Mouse (Mus musculus): ENCODE measurements at regions not wholly inside any gene's neighbourhood (a gene's known extent, or its start where the extent isn't known, plus 50 kb on each side); places are given as distances from the start of the nearest gene placed in this dataset.

DNA sequence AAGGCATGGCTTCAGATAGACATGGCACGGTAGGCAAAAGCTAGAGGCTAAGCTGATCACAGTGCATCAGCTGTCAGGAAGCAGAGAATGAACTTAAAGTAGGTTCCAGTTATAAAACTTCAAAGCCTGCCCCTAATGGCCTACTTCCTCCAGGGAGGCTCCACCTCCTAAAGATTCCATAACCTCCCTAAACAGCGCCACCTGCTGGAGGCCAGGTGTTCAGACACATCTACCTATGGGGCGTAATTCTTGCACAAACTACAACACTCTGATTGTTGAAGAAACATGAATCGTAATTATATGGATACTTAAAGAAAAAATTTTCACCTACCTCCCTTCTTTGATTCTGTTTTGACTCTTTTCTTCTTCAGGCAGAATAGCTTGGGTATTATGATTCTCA, 277.0 kb upstream of the Tmem132c start:
- Histone ChIP-seq H3K9ac (no peak overlapping the region), H3K4me3 (no peak overlapping the region), H3K4me1 (replicated peaks) (no peaks in the 10 kb centered on the region), H3K4me2 (no peak overlapping the region), H3K27me3 (no peaks in the 10 kb centered on the region), H3K27ac (replicated peaks) (no peak overlapping the region), H3K36me3 (no peaks in the 10 kb centered on the region), H3K9me3 (no peaks in the 10 kb centered on the region)
- 90% methylated on average over 4 of the region's 4 CpGs for WGBS
- no peak for ATAC-seq (ENCODE audit: low read depth)

DNA sequence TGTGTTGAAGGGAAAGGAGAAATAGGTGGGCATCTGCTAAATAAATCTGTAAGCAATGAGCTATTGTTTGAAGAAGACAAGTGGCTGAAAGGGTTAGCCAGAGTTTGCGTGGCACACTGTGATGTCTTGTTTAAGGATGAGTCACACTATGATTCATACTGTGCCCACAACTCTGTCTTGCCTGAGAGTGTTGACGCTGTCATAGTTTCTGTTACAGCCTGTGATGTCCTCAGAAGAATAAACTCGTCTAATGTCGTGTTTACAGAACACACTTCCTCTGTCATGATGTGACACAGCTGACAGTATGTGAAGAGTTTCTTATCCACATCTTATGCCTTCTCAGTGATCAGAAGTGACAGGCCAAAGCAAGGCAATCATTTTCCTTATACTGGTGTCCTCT, 274.5 kb upstream of the Tmem132c start:
- 87% methylated on average over 4 of the region's 4 CpGs for WGBS

DNA sequence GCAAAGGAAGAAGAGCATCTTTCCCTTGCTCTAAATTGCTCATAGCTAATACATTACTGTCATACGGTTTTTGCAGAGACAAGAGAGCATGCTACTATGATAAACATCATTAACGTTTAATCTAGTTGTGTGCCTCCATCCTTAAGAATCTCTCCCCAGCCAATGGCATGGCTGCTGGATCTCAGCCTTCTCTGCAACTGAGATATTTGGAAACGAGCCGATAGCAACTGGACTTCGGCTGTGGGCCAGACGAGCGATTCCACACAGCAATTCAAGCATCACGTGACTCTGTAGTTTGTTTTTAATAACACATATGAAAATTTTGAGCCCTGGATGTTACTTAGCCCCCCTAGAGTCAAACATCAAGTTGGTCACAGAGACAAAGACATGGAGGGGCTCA, 272.2 kb upstream of the Tmem132c start:
- H3K27me3 ChIP-seq: no peaks in the 10 kb centered on the region
- H3K9ac ChIP-seq: no peak overlapping the region
- no peaks in the 10 kb centered on the region for H3K9me3 ChIP-seq
- no peak overlapping the region for H3K27ac ChIP-seq (replicated peaks)
- H3K4me3 ChIP-seq: no peak overlapping the region
- H3K36me3 ChIP-seq: no peaks in the 10 kb centered on the region
- 90% methylated on average over 8 of the region's 8 CpGs for WGBS
- H3K4me1 ChIP-seq (replicated peaks): no peaks in the 10 kb centered on the region
- no peak overlapping the region for H3K4me2 ChIP-seq
- no peak for ATAC-seq (ENCODE audit: low read depth)

More for the DNA sequence above, 274.5 kb upstream of the Tmem132c start:
- H3K9me3 ChIP-seq: no peaks in the 10 kb centered on the region
- no peaks in the 10 kb centered on the region for H3K27me3 ChIP-seq
- ATAC-seq (ENCODE audit: low read depth): no peak
- H3K36me3 ChIP-seq: no peaks in the 10 kb centered on the region
- no peaks in the 10 kb centered on the region for H3K4me1 ChIP-seq (replicated peaks)
- H3K4me3 ChIP-seq: no peak overlapping the region
- H3K27ac ChIP-seq (replicated peaks): no peak overlapping the region
- H3K9ac ChIP-seq: no peak overlapping the region
- H3K4me2 ChIP-seq: no peak overlapping the region

DNA sequence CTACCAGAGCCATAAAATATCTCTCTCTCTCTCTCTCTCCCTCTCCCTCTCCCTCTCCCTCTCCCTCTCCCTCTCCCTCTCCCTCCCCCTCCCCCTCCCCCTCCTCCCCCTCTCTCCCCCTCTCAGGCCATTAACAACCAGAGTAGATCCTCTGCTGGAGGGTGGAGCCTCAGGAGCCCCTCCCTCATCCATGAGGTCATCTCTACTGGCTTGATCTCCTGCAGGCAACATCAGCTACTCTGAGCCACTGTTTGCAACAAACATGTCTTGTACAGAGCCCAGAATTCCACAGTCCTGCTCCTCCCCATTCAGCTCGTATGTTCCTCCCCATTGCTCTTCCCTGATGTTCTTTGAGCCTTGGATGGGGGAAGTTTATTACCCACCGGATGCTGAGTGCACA, 270.3 kb upstream of the Tmem132c start:
- H3K4me2 ChIP-seq: no peak overlapping the region
- no peaks in the 10 kb centered on the region for H3K4me1 ChIP-seq (replicated peaks)
- H3K9ac ChIP-seq: no peak overlapping the region
- no peaks in the 10 kb centered on the region for H3K36me3 ChIP-seq
- H3K4me3 ChIP-seq: no peak overlapping the region
- no peak for ATAC-seq (ENCODE audit: low read depth)
- 43% methylated on average over 2 of the region's 2 CpGs for WGBS
- H3K9me3 ChIP-seq: no peaks in the 10 kb centered on the region
- H3K27me3 ChIP-seq: no peaks in the 10 kb centered on the region
- H3K27ac ChIP-seq (replicated peaks): no peak overlapping the region

DNA sequence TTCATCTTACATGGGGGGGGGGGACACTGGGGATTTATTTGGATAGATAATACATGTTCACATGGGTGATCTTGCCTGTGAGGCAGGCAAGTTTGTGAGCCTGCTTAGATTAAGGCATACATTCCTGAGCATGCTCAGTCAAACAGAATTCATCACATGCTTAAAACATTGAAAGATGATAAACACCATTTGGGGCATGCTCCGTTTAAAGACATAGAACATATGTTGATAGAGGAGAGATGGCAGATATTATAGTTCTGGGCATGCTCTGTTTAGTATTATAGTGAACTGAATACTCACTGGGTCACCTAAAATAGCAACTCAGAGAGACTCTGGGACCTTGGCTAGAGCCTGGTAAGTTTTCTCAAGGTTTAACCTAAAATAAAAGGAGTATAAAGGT, 269.6 kb upstream of the Tmem132c start:
- Histone ChIP-seq H3K4me2 (no peak overlapping the region), H3K4me1 (replicated peaks) (no peaks in the 10 kb centered on the region), H3K27me3 (no peaks in the 10 kb centered on the region), H3K27ac (replicated peaks) (no peak overlapping the region), H3K36me3 (no peaks in the 10 kb centered on the region), H3K9me3 (no peaks in the 10 kb centered on the region), H3K4me3 (no peak overlapping the region), H3K9ac (no peak overlapping the region)
- no peak for ATAC-seq (ENCODE audit: low read depth)
- 90% methylated on average over 1 of the region's 1 CpGs for WGBS

DNA sequence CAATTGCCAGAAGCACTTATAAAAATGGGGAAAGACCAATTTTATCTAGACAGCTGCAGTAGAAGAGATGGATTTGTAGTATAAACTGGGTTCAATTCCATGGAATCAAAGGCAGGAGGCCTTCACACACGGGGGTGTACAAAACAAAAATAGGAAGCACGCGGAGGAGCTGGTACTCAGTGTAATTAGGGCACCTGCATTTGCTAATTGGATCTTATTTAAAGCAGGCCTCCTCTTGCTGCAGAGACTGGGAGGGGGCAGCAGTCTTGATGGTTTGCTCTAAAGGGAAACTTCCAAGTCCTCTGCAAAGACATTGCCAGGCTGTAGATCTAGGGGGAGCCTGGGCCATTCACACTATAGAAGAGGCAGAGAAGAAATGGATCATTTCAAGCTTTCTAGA, 268.2 kb upstream of the Tmem132c start:
- WGBS: 29% methylated on average over 3 of the region's 3 CpGs
- Histone ChIP-seq H3K9me3 (no peaks in the 10 kb centered on the region; the same call in 1 of the 2 replicates), H3K9ac (no peak overlapping the region)

DNA sequence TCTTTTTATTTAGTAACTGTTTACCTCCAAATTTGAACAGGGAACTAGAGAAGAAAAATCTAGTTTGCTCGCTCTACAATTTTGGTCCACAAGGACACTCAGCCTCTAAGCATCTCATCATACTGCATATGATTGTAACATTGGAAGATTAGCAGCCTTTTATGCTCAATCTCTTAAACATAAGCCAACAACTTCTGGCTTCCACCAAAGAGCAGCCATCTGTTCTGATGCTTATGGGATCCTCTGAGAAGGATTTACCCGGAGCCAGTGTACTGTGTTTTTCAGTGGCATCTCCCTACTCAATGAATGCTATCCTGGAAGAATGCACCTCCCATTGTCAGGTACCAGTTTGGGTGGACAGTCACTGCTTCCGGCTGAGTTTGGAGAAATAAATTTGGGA, 267.0 kb upstream of the Tmem132c start:
- no peaks in the 10 kb centered on the region; the same call in 1 of the 2 replicates for H3K9me3 ChIP-seq
- no peaks in the 10 kb centered on the region for H3K4me1 ChIP-seq (replicated peaks)
- no peak overlapping the region for H3K9ac ChIP-seq
- no peaks in the 10 kb centered on the region for H3K27me3 ChIP-seq
- H3K4me2 ChIP-seq: no peak overlapping the region
- 92% methylated on average over 3 of the region's 3 CpGs for WGBS
- no peaks in the 10 kb centered on the region for H3K36me3 ChIP-seq
- no peak overlapping the region for H3K4me3 ChIP-seq
- ATAC-seq (ENCODE audit: low read depth): no peak
- no peak overlapping the region for H3K27ac ChIP-seq (replicated peaks)

More for the DNA sequence above, 268.2 kb upstream of the Tmem132c start:
- Histone ChIP-seq H3K4me1 (replicated peaks) (no peaks in the 10 kb centered on the region), H3K4me2 (no peak overlapping the region), H3K4me3 (no peak overlapping the region), H3K27ac (replicated peaks) (no peak overlapping the region), H3K27me3 (no peaks in the 10 kb centered on the region), H3K36me3 (no peaks in the 10 kb centered on the region)
- ATAC-seq (ENCODE audit: low read depth): no peak

DNA sequence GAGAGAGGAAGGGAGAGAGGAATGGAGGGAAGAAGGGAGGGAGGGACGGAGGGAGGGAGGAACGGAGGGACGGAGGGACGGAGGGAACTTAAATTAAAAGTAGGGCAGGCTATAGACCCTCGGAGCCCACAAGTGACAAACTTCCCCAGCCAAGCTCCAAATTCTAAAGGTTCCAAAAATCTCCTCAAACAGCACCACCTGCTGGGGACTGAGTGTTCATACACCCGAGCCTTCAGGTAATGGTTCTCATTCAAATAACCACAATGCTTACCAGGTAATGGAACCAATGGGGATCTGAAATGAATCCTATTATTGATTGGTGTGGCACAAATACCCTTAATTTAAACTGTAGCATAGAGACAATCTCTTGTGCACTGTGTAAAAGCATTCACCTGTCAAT, 246.0 kb upstream of the Tmem132c start:
- Histone ChIP-seq H3K9ac (no peak overlapping the region), H3K4me1 (replicated peaks) (no peaks in the 10 kb centered on the region), H3K4me2 (no peak overlapping the region), H3K9me3 (no peaks in the 10 kb centered on the region), H3K27ac (replicated peaks) (no peak overlapping the region), H3K36me3 (no peaks in the 10 kb centered on the region), H3K4me3 (no peak overlapping the region), H3K27me3 (no peaks in the 10 kb centered on the region)
- 58% methylated on average over 6 of the region's 6 CpGs for WGBS
- ATAC-seq (ENCODE audit: low read depth): no peak

DNA sequence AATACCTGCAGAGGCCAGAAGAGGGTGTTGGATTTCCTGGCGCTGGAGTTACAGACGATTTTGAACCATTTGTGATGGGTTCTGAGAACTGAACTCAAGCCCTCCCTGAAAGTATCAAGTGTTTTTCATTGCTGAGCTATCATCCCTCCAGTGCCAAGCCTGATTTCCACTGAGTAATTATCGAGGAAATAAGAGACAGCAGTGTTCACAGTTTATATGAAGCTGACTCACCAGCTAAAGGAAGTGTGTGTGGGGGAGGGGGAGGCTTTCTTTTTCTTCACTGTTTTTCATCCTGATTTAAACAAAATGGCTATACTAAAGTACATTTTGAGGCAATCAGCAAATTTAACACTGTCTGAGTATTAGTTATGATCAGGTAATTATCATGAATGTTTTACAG, 227.4 kb upstream of the Tmem132c start:
- no peak overlapping the region for H3K27ac ChIP-seq (replicated peaks)
- no peak overlapping the region for H3K9ac ChIP-seq
- no peak overlapping the region for H3K4me2 ChIP-seq
- H3K4me1 ChIP-seq (replicated peaks): 0 out of 2 replicates have a peak, but pooled peaks cover 5% of the 10 kb centered on the region
- H3K27me3 ChIP-seq: no peaks in the 10 kb centered on the region
- H3K9me3 ChIP-seq: peaks cover 3% of the 10 kb centered on the region; the same call in 1 of the 2 replicates
- 81% methylated on average over 3 of the region's 3 CpGs for WGBS
- no peak for ATAC-seq (ENCODE audit: low read depth)
- no peaks in the 10 kb centered on the region for H3K36me3 ChIP-seq
- H3K4me3 ChIP-seq: no peak overlapping the region

DNA sequence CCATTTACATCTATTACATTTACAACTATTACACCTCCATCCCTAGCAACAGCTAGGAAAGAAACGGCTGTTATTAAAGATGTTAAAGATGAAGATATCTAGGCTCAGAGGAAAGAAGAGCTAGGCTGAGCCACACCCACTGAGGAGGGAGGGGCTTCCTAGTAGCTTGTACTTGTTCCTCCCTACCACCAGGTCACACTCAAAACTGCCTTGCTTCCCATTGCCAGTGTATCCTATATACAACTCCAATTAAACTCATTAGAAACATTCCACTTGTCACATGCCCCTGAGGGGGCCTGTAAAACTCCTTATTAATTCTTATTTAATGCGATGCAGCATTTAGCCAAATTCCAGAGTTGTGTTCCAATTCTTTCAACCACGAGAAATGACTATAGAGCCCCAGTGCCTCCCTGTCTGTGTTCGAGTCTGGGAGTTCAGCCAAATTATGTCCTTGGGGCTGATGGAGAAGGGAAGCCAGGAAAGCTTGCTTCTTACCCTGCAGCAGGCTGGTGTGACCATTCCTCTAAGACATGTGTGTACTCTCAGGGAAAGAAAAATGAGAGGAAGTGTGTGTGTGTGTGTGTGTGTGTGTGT, 225.0 kb upstream of the Tmem132c start:
- Histone ChIP-seq H3K4me3 (no peak overlapping the region), H3K4me1 (replicated peaks) (0 out of 2 replicates have a peak, but pooled peaks cover 5% of the 10 kb centered on the region), H3K9me3 (peaks cover 6% of the 10 kb centered on the region; the same call in 1 of the 2 replicates), H3K27ac (replicated peaks) (no peak overlapping the region), H3K27me3 (no peaks in the 10 kb centered on the region), H3K36me3 (no peaks in the 10 kb centered on the region), H3K9ac (no peak overlapping the region), H3K4me2 (no peak overlapping the region)
- ATAC-seq (ENCODE audit: low read depth): no peak
- 56% methylated on average over 4 of the region's 4 CpGs for WGBS

DNA sequence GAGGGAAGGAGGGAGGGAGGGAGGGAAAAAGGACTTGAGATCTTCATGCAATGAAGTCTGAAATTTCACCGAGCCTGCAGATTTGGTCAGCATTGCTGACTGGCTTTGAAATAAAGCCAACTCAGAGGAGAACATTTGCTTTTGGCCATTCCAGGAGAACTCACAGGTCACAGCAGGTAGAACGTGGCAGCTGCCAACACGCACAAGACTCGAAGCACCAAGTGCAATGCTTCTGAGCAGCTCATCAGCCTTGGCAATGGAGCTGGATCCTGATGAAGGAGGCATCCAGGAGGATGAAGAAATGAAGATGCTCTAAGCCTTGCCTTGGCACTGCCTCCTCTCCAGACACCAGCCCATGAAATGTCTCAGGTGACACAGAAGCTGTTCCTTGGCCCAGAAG, 223.6 kb upstream of the Tmem132c start:
- ATAC-seq (ENCODE audit: low read depth): no peak
- peaks cover 6% of the 10 kb centered on the region; the same call in 1 of the 2 replicates for H3K9me3 ChIP-seq
- 0 out of 2 replicates have a peak, but pooled peaks cover 5% of the 10 kb centered on the region for H3K4me1 ChIP-seq (replicated peaks)
- no peaks in the 10 kb centered on the region for H3K36me3 ChIP-seq
- no peaks in the 10 kb centered on the region for H3K27me3 ChIP-seq
- no peak overlapping the region for H3K4me2 ChIP-seq
- no peak overlapping the region for H3K4me3 ChIP-seq
- H3K27ac ChIP-seq (replicated peaks): no peak overlapping the region
- no peak overlapping the region for H3K9ac ChIP-seq
- WGBS: 88% methylated on average over 4 of the region's 4 CpGs

DNA sequence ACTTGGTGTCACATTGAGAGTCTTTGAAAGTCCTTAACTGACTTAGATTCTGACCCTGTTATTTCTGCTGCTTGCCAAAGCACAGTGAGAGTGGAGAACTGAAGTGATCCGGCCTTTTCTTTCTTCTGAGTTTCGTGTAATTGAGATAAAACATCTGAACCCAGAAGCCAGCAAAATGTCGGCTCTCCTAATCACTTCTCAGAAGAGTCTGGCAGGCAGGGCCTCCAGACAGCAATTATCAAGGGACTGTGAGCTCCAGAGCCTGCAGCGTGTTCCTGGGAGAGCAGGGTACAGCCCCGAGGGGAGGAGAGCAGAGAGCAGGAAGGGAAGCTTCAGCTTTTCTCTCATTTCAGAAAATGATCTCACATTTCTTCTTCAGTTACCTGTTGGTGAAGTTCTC, 205.1 kb upstream of the Tmem132c start:
- Histone ChIP-seq H3K9me3 (no peaks in the 10 kb centered on the region), H3K27ac (replicated peaks) (no peak overlapping the region), H3K4me1 (replicated peaks) (no peaks in the 10 kb centered on the region), H3K27me3 (no peaks in the 10 kb centered on the region), H3K4me2 (no peak overlapping the region), H3K9ac (no peak overlapping the region), H3K4me3 (no peak overlapping the region), H3K36me3 (no peaks in the 10 kb centered on the region)
- 62% methylated on average over 5 of the region's 5 CpGs for WGBS
- ATAC-seq (ENCODE audit: low read depth): no peak

DNA sequence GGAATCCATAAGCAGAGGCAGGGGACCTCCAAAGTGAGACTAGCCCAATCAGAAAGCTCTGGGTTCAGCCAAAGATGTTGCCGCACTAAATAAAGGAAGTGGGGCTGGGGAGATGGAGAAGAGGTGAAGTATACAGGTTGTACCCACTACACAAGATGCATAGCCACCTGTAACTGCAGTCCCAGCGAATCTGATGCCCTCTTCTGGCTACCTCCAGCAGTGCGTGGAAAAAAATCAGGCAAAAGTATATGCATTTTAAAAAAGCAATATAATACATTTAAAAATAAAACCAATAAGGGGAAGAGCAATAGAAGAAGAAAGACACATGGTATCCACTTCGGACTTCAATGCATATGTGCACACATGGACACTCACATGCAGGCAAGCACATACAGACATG, 183.8 kb upstream of the Tmem132c start:
- no peak for ATAC-seq (ENCODE audit: low read depth)
- H3K4me2 ChIP-seq: no peak overlapping the region
- H3K27me3 ChIP-seq: no peaks in the 10 kb centered on the region
- H3K27ac ChIP-seq (replicated peaks): no peak overlapping the region
- H3K36me3 ChIP-seq: no peaks in the 10 kb centered on the region
- H3K4me3 ChIP-seq: no peak overlapping the region
- H3K9me3 ChIP-seq: 0 out of 2 replicates have a peak, but pooled peaks cover under 1% of the 10 kb centered on the region
- WGBS: 67% methylated on average over 4 of the region's 4 CpGs
- no peak overlapping the region for H3K9ac ChIP-seq
- H3K4me1 ChIP-seq (replicated peaks): no peaks in the 10 kb centered on the region
